Mouse (Mus musculus) frontal cortex, postnatal 36 days (tissue): ENCODE results near the gene Dhdh.

Experiments used
- DNase-seq, 2 experiments: peaks; one replicate each; pipeline ENCODE4 v3.0.0; 2022; ENCODE audit warnings: low spot score in 2 of 2

Dhdh gene

DNA sequence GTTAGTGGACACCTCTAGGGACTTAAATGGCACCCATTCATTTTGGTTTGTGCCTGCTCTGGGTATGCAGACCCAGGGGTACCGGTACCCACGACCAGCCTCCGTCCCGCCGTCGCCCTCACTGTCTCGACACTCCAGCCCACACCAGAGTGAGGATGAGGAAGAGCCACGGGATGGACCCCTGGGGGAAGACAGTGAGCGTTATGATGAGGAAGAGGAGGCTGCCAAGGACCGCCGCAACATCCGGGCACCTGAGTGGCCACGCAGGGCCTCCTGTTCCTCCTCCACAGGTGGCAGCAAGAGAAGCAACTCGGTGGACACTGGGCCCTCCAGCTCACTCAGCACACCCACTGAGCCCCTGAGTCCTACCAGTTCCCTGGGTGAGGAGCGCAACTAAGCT is 33.6 kb downstream of the Dhdh start:
- no peak for DNase-seq

DNA sequence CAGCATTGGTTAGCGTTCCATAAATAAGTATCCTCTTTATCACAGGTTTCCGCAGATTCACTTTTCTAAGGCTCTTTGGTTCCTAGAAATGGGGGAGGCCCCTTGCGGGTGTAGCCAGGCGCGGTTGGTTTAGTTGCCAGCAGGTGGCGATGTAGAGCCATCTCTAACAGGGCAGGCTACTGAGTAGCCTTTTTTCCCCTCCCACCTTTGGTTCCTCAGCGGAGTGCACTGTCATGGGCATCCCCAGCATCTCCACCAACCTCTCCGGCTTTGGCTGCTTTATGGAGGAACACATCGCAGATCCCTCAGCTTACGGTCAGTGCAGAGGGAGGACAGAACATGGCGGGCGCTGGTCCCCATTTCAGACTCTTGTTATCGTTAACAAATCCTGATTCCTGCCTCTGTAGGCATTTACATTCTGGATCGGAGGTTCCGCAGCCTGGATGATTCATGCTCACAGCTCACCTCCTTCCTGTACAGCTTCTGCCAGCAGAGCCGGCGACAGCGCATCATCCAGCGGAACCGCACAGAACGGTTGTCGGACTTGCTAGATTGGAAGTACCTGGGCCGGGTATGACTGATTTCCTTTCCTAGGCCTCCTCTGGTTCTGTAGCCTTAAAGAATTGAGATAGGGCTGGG is 37.1 kb downstream of the Dhdh start:
- peak; percentile 91 for DNase-seq

DNA sequence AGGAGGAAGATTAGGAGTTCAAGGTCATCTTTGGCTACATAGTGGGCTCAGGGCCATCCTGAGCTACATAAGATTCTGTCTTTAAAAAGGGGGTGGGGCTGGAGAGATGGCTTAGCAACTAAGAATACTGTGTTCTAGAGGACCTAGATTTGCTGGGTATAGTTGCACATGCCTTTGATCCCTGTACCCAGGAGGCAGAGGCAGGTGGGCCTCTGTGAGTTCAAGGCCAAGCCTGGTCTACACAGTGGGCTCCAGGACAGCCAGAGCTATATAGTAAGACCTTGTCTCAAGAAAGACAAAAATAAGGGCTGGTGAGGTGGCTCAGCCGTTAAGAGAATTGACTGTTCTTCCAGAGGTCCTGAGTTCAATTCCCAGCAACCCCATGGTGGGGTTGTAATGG is 38.6 kb downstream of the Dhdh start:
- DNase-seq: no peak

DNA sequence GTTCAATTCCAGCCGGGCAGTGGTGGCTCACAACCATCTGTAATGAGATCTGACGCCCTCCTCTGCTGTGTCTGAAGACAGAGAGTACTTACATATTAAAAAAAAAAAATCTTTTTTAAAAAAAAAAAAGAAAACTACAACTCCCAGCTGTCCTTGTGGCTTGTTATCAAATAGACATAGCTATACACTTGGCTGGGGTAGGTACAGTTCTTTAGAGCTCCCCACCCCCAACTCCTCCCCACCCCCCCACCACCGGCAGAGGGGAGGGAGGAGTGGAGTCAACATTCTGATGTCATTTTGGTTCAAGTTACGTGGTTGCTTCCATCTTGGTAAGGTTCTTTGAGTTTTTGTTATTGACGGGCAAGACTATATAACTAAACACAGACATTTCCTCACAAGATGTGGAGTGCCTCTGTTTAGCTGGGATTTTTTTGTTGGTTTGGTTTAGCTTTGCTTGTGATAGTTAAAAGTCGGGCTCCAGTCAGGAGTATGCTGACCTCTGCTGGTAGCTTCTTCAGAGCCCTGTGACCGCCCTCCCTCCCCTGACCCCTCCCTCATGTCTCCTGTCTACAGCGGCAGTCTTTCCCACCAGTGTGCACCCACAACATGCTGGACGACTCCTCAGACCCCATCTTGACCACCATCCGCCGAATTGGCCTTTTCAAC is 41.1 kb downstream of the Dhdh start:
- DNase-seq: no peak

DNA sequence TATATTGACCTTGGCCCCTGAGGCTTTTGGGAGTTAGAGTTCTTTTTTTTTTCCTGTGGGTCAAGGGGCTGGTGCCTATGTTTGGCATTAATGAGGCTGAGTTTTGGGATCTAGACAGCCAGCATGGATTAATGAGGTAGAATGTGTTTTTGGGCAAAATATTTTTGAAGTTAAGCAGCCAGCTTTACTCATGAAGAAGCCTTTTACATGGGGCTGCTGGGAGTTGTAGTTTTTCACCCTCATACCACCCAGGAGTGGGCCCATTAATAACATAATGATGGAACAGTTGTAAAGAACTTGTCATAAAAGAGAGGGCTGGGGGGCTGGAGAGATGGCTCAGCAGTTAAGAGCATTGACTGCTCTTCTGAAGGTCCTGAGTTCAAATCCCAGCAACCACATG is 42.0 kb downstream of the Dhdh start:
- DNase-seq: no peak

DNA sequence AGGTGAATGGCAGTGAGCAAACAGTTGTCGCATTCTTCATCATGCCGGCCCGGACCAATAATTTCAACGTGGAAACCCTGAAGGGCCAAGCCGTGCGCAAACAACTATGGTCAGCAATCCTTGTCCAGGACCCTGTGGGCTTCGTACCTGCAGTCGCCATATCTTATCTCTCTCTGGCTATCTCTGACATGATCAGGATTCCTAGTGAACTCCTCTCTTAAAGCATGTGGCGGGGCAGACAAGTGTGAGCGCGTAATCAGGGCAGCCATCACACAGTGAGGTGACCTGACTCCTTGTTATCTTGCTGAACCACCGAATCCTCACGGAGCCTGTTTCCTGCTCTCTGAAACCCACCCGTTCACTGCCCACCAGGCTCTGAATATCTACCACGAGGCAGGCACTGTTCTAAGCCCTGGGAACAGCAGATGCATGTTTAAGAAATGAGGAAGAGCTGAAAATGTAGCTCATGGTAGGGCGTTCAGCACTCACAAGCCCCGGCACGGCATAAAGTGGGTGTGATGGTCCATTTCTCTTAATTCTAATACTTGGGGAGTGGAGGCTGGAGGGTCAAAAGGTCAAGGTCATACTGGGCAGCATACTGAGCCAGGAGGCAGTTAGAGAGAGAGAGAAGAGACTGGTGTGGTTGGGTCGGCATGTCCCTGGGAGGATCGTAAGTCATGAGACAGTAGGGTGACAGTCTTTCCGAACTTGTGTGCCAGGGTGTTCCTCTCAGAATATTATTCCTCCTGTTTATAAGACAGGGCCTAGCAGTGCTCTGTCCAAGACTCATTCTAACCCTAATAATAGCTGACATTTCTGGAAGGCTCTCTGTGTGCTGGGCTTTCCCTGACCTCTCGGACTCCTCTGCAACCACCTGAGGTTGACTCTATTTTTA is 44.8 kb downstream of the Dhdh start:
- no peak for DNase-seq

DNA sequence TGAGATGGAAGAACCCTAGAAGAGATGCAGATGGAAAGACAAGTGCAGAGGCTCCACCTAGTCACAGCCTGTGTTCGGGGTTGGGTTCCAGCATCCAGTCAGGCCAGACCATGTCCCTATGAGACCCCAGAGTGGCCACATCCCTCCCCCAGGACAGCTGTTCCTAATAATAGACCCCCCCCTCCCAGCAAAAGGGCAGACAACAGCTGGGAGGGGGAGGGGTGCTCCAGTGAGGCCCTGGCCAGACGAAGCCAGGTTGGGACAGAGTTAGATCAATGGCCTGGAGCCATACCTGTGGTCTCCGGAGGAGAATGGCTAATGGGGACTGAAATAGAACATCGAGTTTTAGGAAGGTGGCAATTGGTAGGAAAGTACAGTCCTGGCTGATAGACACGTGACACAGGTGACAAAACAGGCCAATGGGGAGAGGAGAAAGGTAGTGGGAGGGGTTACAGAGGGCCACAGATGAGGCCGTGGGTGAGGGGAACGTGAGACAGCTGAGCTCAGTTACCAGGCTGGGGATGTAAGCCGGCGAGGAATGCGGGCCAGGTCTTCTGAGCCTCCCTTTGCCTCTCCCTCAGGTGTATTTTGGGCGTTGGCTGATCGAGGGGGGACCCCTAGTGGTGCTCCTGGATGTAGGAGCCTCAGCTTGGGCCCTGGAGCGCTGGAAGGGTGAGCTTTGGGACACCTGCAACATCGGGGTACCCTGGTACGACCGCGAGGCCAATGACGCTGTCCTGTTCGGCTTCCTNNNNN is 50.9 kb downstream of the Dhdh start, which contains the start of gene Ruvbl2:
Ruvbl2 (minus strand) TSS at position 576 of the 756 bp plus-strand sequence.
- no peak for DNase-seq

DNA sequence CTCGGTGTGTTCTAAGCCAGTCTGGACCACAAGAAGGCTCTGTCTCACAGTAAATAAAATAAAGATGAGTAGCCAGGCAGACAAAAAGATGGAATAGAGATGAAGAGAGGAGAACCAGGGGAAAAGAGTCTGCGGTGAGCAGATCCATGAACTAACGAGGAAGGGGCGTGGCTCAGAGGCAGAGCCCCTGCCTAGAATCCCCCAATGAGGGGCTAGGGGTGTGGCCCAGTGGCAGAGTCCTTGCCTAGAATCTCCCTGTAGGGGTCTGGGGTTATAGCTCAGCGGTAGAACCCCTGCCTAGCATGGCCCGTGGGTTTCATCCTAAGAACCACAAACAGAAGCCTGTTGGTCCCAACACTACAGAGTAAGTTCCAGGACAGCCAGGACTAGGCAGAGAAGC is 51.6 kb downstream of the Dhdh start:
- no peak for DNase-seq

DNA sequence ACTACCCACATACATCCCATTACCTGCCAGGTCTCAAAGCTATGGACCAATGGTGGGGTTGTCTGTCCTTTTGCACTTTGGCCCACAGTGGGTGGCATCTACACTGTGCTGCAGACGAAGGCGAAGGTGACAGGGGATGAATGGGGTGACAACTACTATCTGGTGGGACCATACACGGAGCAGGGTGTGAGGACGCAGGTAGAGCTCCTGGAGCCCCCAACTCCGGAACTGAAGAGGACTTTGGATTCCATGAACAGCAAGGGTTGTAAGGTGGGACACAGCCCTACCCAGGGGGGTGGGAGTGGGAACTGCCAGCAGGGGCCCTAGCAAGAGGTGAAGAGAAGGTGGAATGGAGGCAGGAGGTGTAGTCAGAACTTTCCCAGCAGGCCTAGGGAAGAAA is 52.2 kb downstream of the Dhdh start:
- no peak for DNase-seq

DNA sequence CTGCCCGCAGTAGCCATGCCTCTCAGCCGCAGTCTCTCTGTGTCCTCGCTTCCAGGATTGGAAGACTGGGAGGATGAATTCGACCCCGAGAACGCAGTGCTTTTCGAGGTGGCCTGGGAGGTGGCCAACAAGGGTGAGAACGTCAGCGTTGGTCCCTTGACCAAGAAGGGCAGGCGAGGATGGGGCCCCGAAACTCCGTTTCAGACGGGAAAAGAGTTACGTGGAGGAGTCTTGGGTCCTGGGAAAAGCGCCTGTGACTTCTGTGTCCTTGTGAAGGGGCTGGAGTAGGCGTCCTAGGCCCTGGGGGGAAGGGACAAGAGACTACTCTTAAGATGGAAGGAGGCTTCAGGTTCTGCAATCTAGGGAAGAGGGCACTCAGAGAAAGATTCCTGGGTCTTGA is 53.6 kb downstream of the Dhdh start:
- DNase-seq: no peak

DNA sequence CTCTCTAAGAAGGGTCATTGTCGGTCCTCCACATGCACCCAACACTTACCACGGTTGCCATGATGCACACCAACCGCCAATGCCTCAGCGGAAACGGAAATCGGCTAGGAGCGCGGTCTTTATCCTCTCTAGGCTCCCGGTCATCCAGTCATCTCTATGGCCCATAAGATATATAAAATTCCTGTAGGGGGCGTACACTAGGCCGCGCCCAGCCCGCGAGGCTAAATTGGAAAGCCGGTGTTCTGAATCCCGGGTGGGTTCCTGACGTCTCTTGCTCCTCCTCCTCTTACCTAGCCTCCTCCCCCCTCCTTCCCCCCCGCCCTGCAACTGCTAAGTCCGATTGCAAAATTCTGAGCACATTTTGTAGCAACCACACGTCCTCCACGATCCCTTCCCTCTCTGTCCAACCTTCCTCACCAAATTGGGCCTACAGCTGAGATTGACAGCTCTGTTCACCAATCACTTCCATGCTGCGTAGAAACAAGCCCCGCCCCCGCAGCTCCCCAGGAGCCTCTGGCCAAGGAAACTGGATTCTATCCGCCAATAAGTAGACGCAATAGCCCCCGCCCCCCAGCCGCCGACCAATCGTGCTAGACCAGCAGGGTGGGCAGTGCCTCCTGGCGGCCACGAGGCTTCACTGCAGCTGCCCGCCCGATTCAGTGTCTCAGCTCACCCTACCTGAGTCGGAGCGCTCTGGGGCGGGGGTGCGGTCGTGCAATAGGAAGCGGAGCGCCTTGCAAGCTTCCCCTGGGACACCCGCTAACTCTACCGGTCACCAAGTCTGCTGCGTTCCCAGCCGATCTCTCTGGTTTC is 54.2 kb downstream of the Dhdh start, which contains the start of gene Gys1:
Gys1 (plus strand) TSS at position 642 of the 813 bp plus-strand sequence.
- peak; percentile 100 for DNase-seq

DNA sequence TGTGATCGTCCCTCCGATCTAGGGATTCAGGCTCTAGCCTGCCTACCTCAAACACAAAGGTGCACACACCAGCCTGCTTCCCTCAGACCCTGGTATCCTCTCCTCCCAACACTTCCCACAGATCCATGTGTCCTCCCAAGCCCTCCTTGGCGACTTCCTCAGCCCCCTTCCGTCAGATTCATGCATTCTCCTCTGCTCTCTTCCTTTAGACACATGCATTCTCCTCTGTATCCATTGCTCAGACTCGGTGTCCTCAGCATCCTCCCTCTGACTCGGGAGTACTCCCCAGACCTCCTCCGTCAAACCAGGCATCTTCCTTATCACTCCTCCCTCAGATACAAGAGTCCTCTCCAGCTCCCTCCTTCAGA is 54.8 kb downstream of the Dhdh start:
- no peak for DNase-seq

DNA sequence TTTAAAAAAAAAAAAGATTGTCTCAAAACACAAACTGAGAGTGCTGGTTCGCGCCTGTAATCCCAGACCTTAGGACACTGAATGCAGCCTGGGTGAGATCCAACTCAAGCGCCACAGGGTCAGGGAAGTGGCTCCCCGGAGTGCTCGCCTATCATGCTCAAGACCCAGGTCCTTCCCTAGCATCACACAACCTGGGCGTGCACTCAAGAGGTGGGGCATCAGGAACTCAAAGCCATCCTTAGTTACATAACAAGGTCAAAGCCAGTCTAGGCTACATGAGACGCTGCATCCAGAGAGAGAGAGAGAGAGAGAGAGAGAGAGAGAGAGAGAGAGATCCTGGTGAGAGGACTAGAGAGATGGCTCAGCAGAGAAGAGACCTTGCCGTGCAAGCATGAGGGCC is 62.0 kb downstream of the Dhdh start:
- DNase-seq: no peak

DNA sequence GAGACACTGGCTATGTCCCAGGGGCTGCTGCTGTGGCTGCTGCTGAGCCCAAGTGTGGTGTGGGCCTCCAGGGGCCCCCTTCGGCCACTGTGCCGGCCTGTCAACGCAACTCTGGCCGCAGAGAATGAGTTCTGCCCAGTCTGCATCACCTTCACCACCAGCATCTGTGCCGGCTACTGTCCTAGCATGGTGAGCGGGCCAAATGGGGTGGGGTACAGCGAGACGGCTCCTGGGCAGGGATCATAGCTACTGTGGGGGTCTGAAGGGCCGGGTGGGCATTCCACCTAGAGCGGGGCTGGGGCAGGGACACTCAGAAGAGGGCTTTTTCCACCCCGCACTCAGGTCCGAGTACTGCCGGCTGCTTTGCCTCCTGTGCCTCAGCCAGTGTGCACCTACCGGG is 67.4 kb downstream of the Dhdh start:
- DNase-seq: no peak
